ENCODE assay signal across 9 mouse cellular contexts in the genomic region with DNA sequence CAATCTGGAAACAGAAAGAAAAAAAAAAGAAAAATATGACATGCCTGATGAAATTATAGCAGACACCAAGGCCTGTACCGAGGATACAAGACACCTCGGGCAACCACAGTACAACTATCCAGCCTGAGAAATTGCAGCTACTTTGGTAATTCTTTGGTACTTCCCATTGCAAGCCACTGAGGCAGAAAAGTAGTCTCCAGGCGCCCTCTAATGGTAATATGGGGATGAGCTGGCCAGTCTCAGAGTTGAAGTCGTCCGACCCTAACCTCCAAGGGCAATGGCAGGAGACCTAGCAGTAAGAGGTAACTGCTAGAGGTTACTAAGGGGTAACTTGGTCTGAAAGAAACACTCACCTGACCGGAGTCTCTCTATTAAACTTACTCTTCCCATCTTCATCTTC. TPM values are rescaled to one million over a fixed set of nuclear protein-coding genes. Genes with fewer than 3 reads are reported as not detected.
DNase-seq lines count a peak whose midpoint lies in the region; ATAC-seq and TF ChIP-seq lines count a peak whose summit lies in the region.
"Had no signal": no experiment of that assay in that cellular context is flagged by ENCODE, and none has a peak within 500 bp of the region (broad histone marks: within the 10 kb centered on the region; RNA-seq: fewer than 3 reads in every experiment).

No protein-coding gene starts in this region.

- in situ Hi-C loops in ES-E14 (cut with MboI; ENCODE audit: low sequenced_read_pairs in 2 of 2, unreplicated experiment in 2 of 2) = no loop called here

- no peak; the same call in 1 of the 2 replicates for ATAC-seq in kidney, embryonic 15.5 days (replicated peaks; ENCODE audit: low FRiP score)
- peak; percentile 62 for ATAC-seq in granulocyte monocyte progenitor cell, adult 5-6 weeks (replicated peaks; ENCODE audit: poor library complexity, severe bottlenecking)
- peak; percentile 82 for ATAC-seq in megakaryocyte progenitor cell, adult 5-6 weeks (replicated peaks; ENCODE audit: poor library complexity)

- peaks cover 12% of the 10 kb centered on the region for H3K4me1 ChIP-seq in kidney, embryonic 15.5 days
- H3K4me1 ChIP-seq in ES-E14 (ENCODE audit: control insufficient read depth in 2 of 2, insufficient read depth in 2 of 2, low read length in 2 of 2, poor library complexity in 1 of 2) = peaks cover 3% of the 10 kb centered on the region in 2 experiments; a peak in 2 of 4 replicates
- no peaks in the 10 kb centered on the region for H3K4me1 ChIP-seq in cerebellum, adult 2 months (ENCODE audit: control insufficient read depth, insufficient read depth, low read length)

- TF ChIP-seq CTCF in cerebellum, adult 2 months (IDR thresholded peaks at IDR 0.05; ENCODE audit: borderline replicate concordance, insufficient read depth, low read depth, low read length) = peak; percentile 82
- peak; percentile 95 for TF ChIP-seq CTCF in layer of hippocampus, adult 2 months (conservative IDR thresholded peaks at IDR 0.05)

- H3K9me3 ChIP-seq in kidney, embryonic 15.5 days (replicated peaks) = no peaks in the 10 kb centered on the region
- H3K9me3 ChIP-seq in ES-E14 (ENCODE audit: control insufficient read depth, insufficient read depth, low read depth, low read length) = no peaks in the 10 kb centered on the region
- H3K9me3 ChIP-seq: midbrain, embryonic 12.5 days had no signal

- no peak overlapping the region for H3K4me3 ChIP-seq in kidney, embryonic 15.5 days (replicated peaks)
- no peak overlapping the region for H3K4me3 ChIP-seq in ES-E14 (ENCODE audit: insufficient read depth in 1 of 2, low read depth in 1 of 2, low read length in 2 of 2, poor library complexity in 1 of 2, severe bottlenecking in 1 of 2)
- H3K4me3 ChIP-seq in cerebellum, adult 2 months (replicated peaks; ENCODE audit: insufficient read depth, low read depth, low read length) = no peak overlapping the region
- H3K4me3 ChIP-seq in layer of hippocampus, adult 2 months = no peak overlapping the region
- H3K4me3 ChIP-seq: midbrain, embryonic 12.5 days had no signal

- WGBS in kidney, embryonic 15.5 days = 6% methylated on average over 6 of the region's 6 CpGs
- whole genome bisulfite sequencing in cerebellum, adult 2 months = 5% methylated on average over 6 of the region's 6 CpGs

- peak; percentile 77 for DNase-seq in kidney, adult 11 months
- no peak for DNase-seq in ES-E14 (ENCODE audit: low read depth, low spot score)
- DNase-seq in cerebellum, adult 2 months = peak; percentile 72 to 77
- peak; percentile 75 to 77 for DNase-seq in layer of hippocampus, adult 2 months (ENCODE audit: low spot score in 2 of 2)
- DNase-seq in thymus, postnatal 4 days = peak; percentile 73

- no peaks in the 10 kb centered on the region for H3K36me3 ChIP-seq in kidney, embryonic 15.5 days
- no peaks in the 10 kb centered on the region for H3K36me3 ChIP-seq in ES-E14 (ENCODE audit: control insufficient read depth, insufficient read depth, low read length, poor library complexity, severe bottlenecking)
- H3K36me3 ChIP-seq: midbrain, embryonic 12.5 days had no signal

- H3K27ac ChIP-seq in kidney, embryonic 15.5 days = no peak overlapping the region
- no peak overlapping the region for H3K27ac ChIP-seq in ES-E14 (ENCODE audit: insufficient read depth, low read depth, low read length, poor library complexity, severe bottlenecking)
- H3K27ac ChIP-seq in cerebellum, adult 2 months (ENCODE audit: insufficient read depth, low read length) = no peak overlapping the region
- H3K27ac ChIP-seq in layer of hippocampus, adult 2 months = peak overlapping the region; percentile 99
- H3K27ac ChIP-seq: midbrain, embryonic 12.5 days had no signal

- no peak overlapping the region for H3K4me2 ChIP-seq in kidney, embryonic 15.5 days
- H3K4me2 ChIP-seq: midbrain, embryonic 12.5 days had no signal

- H3K27me3 ChIP-seq in kidney, embryonic 15.5 days = peaks cover 38% of the 10 kb centered on the region
- H3K27me3 ChIP-seq in cerebellum, adult 2 months (ENCODE audit: control insufficient read depth, insufficient read depth, low read length) = no peaks in the 10 kb centered on the region

- no peak for TF ChIP-seq POLR2A in cerebellum, adult 2 months (IDR thresholded peaks at IDR 0.05; ENCODE audit: borderline replicate concordance, insufficient read depth, low read length)

- no peak overlapping the region for H3K9ac ChIP-seq in kidney, embryonic 15.5 days
- no peak overlapping the region for H3K9ac ChIP-seq in ES-E14 (ENCODE audit: insufficient read depth, low read depth, low read length, poor library complexity, severe bottlenecking)
- H3K9ac ChIP-seq: midbrain, embryonic 12.5 days had no signal

TF ChIP-seq in ES-E14, 5 proteins besides CTCF, POLR2A, EP300 and RAD21:
- TF ChIP-seq ZC3H11A (IDR thresholded peaks at IDR 0.05; ENCODE audit: borderline replicate concordance, low read depth, low read length) (peak; percentile 97), CHD2 (IDR thresholded peaks at IDR 0.05; ENCODE audit: low read depth, low read length) (no peak)

RNA-seq across cellular contexts. Expression of gene Metrn, which starts 4.1 kb away (rescaled TPM):
- 53.5 and 58.5 TPM in 2 replicates for polyA plus RNA-seq in kidney, embryonic 15.5 days (2015; fragmentation: Nextera tagmentation; extraction: Ambion mirVana)
- 46.1 and 62.7 TPM in 2 replicates for total RNA-seq in ES-E14 (2012; rRNA removed)
- polyA plus RNA-seq in cerebellum, adult 2 months (2012; rRNA removed) = 534 and 542 TPM in 2 replicates
- total RNA-seq in granulocyte monocyte progenitor cell, adult 5-6 weeks (2014; fragmentation: Nextera tagmentation) = 15.8 and 23.3 TPM in 2 replicates
- total RNA-seq in granulocyte monocyte progenitor cell, adult 5-6 weeks (2017) = 33.5 and 64.4 TPM in 2 replicates
- 10 to 100 TPM; 76.9 to 80.3 TPM for total RNA-seq in layer of hippocampus, adult 2 months (2021)
- total RNA-seq in megakaryocyte progenitor cell, adult 5-6 weeks (2015) = 4.5 and 9.7 TPM in 2 replicates
- 26.8 and 29.5 TPM in 2 replicates for total RNA-seq in megakaryocyte progenitor cell, adult 5-6 weeks (2017)

RNA-seq across cellular contexts. Expression of gene AC134908.4, which starts 5.6 kb away (rescaled TPM):
- not detected in 2 replicates for polyA plus RNA-seq in kidney, embryonic 15.5 days (2015; fragmentation: Nextera tagmentation; extraction: Ambion mirVana)
- total RNA-seq in ES-E14 (2012; rRNA removed) = not detected in 2 replicates
- 3.3 and 5.0 TPM in 2 replicates for polyA plus RNA-seq in cerebellum, adult 2 months (2012; rRNA removed)
- total RNA-seq in granulocyte monocyte progenitor cell, adult 5-6 weeks (2014; fragmentation: Nextera tagmentation) = not detected in 2 replicates
- total RNA-seq in granulocyte monocyte progenitor cell, adult 5-6 weeks (2017) = not detected in 2 replicates
- 1 to 10 TPM; 1.4 to 1.9 TPM for total RNA-seq in layer of hippocampus, adult 2 months (2021)
- 1.8 TPM in 1 of 2 replicates, not detected in the other for total RNA-seq in megakaryocyte progenitor cell, adult 5-6 weeks (2015)
- total RNA-seq in megakaryocyte progenitor cell, adult 5-6 weeks (2017) = not detected in 2 replicates
- polyA plus RNA-seq: midbrain, embryonic 12.5 days had no signal

RNA-seq across cellular contexts. Expression of gene Fbxl16, which starts 7.9 kb away (rescaled TPM):
- 1.5 and 2.2 TPM in 2 replicates for polyA plus RNA-seq in kidney, embryonic 15.5 days (2015; fragmentation: Nextera tagmentation; extraction: Ambion mirVana)
- 1.7 TPM in 2 replicates for total RNA-seq in ES-E14 (2012; rRNA removed)
- 187 and 207 TPM in 2 replicates for polyA plus RNA-seq in cerebellum, adult 2 months (2012; rRNA removed)
- not detected in 2 replicates for total RNA-seq in granulocyte monocyte progenitor cell, adult 5-6 weeks (2014; fragmentation: Nextera tagmentation)
- not detected in 2 replicates for total RNA-seq in granulocyte monocyte progenitor cell, adult 5-6 weeks (2017)
- 100 to 1,000 TPM; 680 to 699 TPM for total RNA-seq in layer of hippocampus, adult 2 months (2021)
- not detected in 2 replicates for total RNA-seq in megakaryocyte progenitor cell, adult 5-6 weeks (2015)
- total RNA-seq in megakaryocyte progenitor cell, adult 5-6 weeks (2017) = not detected in 2 replicates

RNA-seq across cellular contexts. Expression of gene Fam173a, which starts 8.3 kb away (rescaled TPM):
- 91.7 and 101 TPM in 2 replicates for polyA plus RNA-seq in kidney, embryonic 15.5 days (2015; fragmentation: Nextera tagmentation; extraction: Ambion mirVana)
- 32.8 and 60.6 TPM in 2 replicates for total RNA-seq in ES-E14 (2012; rRNA removed)
- polyA plus RNA-seq in cerebellum, adult 2 months (2012; rRNA removed) = 167 and 178 TPM in 2 replicates
- 85.3 and 92.7 TPM in 2 replicates for total RNA-seq in granulocyte monocyte progenitor cell, adult 5-6 weeks (2014; fragmentation: Nextera tagmentation)
- total RNA-seq in granulocyte monocyte progenitor cell, adult 5-6 weeks (2017) = 31.9 and 43.1 TPM in 2 replicates
- 10 to 100 TPM; 83.0 to 89.3 TPM for total RNA-seq in layer of hippocampus, adult 2 months (2021)
- 113 and 126 TPM in 2 replicates for total RNA-seq in megakaryocyte progenitor cell, adult 5-6 weeks (2015)
- total RNA-seq in megakaryocyte progenitor cell, adult 5-6 weeks (2017) = 29.3 and 38.2 TPM in 2 replicates

RNA-seq across cellular contexts. Expression of gene Ccdc78, which starts 14.6 kb away (rescaled TPM):
- 0.23 and 0.29 TPM in 2 replicates for polyA plus RNA-seq in kidney, embryonic 15.5 days (2015; fragmentation: Nextera tagmentation; extraction: Ambion mirVana)
- total RNA-seq in ES-E14 (2012; rRNA removed) = 0.22 and 0.26 TPM in 2 replicates
- polyA plus RNA-seq in cerebellum, adult 2 months (2012; rRNA removed) = 0.47 and 0.79 TPM in 2 replicates
- total RNA-seq in granulocyte monocyte progenitor cell, adult 5-6 weeks (2014; fragmentation: Nextera tagmentation) = 0.45 TPM in 1 of 2 replicates, not detected in the other
- 0.52 TPM in 1 of 2 replicates, not detected in the other for total RNA-seq in granulocyte monocyte progenitor cell, adult 5-6 weeks (2017)
- total RNA-seq in layer of hippocampus, adult 2 months (2021) = under 1 TPM; 0.49 to 0.51 TPM
- total RNA-seq in megakaryocyte progenitor cell, adult 5-6 weeks (2015) = 0.05 TPM in 1 of 2 replicates, not detected in the other
- total RNA-seq in megakaryocyte progenitor cell, adult 5-6 weeks (2017) = 0.20 and 0.21 TPM in 2 replicates

Comparison
In these comparisons a context has a peak if more than half of its experiments do, and no peak if none do; other contexts are left out.
1. RNA of gene Fbxl16, which starts 7.9 kb away (total RNA-seq): 680 to 699 TPM in layer of hippocampus, adult 2 months; 1.7 TPM in ES-E14, not detected in granulocyte monocyte progenitor cell, adult 5-6 weeks and not detected in megakaryocyte progenitor cell, adult 5-6 weeks; every median in the first group is over 100 times any median in the second.